Mouse (Mus musculus): ENCODE data around the gene Spata5. TPM values are rescaled to one million over a fixed set of nuclear protein-coding genes. Genes with fewer than 3 reads are reported as not detected.

Gene Spata5
- polyA plus RNA-seq, 1 experiment = 20.5 TPM

DNA sequence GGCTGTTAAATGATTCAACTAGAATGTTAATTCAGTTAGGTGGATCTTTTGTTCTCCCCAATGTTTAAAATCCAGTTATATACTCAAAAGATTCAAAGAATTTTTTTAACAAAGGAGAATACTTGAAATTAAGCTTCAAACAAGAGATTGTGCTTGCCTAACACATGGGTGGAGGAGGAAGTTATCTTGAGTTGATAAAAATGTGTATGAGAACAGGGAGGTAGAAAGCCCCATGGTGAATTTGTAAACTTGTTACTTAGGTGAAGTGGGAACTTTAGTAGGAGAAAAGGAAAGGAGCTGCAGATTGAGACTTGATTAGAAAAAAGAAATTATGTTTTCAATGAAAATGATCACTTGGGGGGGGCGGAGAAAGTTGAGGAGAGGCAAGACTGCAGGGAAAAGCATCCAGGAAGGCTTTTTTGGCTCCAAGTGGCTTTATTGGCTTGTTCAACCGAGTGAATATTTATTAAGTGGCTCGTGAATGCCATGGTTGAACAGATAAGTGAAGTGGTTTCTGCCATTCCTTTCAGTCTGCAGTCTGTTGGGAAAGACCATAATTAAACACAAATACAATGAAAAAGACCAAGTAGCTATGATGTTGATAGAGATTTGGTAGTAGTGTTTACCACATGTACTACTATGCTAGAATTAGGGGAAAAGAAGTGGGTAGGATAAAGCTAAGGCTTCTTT lies 100.8 kb downstream of the Spata5 start:
- no peak for TF ChIP-seq GATA1 (IDR thresholded peaks at IDR 0.05; ENCODE audit: low read length)

DNA sequence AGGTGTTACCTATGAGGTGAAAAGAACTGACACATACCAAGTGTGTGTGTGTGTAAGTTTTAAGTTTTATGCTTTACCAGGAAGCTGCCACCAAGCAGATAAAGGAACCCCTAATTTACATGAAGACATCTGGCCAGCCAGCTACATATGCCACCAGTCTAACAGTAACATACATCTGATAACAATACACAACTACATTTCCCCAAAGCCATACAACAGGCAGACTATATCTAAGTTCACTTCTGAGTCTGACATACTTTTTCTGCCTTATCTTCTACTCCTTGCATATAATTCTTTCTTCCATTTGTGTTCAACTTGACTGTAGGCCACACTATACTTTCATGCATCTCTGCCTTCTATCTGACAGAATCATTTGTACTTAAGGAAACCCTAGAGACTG lies 112.4 kb downstream of the Spata5 start:
- peak; percentile 62 for TF ChIP-seq GATA1 (IDR thresholded peaks at IDR 0.05; ENCODE audit: low read length)

DNA sequence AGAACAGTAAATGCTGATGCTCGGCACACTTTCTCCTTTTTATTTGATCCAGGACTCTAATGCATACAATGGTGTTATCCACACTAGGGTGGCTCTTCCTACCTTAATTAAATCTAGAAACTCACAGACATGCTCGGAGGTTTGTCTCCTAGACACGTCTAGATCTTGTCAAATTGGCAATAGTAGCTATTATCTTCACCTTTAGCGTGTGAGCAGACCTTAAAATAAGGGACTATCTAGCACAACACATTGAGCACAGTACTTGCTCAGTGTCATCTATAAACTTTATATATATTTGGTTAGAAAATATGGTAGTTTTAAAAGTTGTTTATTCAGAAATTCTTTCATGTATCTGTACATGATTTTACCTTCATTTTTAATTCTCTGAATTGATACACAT lies 126.7 kb downstream of the Spata5 start:
- TF ChIP-seq GATA1 (IDR thresholded peaks at IDR 0.05; ENCODE audit: low read length) = no peak

DNA sequence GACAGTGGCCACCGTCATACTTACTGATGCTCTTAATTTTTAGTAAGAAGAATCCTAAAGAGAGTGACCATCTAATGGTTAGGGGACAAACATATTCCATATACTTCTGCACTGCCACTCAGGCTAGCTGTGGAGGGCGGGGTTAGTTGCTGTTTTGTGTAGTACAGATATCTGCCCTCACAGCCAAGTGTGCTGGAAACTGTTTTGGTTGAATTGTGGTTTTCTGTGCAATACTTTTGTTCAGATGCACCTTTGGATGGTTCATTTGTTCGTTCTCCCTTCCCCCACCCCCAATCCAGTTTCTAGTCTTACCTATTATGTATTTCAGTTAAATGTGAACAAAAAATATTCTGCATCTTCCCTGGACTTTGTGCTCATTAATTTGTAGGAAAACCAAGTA lies 130.5 kb downstream of the Spata5 start:
- no peak for TF ChIP-seq GATA1 (IDR thresholded peaks at IDR 0.05; ENCODE audit: low read length)

DNA sequence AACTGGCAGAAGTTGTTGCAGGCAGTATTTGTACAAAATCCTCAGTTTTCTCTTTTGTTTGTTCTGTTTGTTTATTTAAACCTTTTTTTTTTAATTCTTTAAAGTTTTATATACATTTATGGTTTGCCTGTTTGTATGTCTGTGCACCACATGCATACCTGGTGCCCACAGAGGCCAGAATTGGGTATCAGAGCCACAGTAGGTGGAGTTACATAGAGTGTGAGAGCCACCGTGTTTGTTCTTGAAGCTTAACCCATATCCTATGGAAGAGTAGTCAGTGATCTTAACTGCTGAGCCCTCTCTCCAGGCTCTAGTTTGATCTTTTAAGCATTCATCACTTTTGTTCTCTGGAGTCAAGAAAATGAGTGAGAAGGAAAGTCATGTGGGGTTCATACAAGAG lies 130.9 kb downstream of the Spata5 start:
- no peak for TF ChIP-seq GATA1 (IDR thresholded peaks at IDR 0.05; ENCODE audit: low read length)

DNA sequence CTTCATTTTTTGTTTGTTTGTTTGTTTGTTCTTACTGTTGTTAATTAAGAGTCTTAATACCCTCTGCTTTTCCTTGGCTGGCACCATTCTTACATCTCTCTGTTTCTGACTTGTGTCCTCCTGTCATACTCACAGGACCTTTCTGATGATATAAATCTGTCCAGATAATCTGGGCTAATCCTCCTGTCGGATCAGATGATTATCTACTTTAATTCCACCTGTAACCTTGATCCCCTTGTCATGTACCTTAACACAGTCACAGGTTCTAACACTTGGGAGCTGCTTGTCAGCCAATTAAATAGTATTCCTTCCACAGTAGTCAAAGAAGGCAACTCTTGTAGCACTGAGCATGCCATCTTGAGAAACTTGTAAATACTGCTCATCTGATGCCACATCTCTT lies 131.8 kb downstream of the Spata5 start:
- TF ChIP-seq GATA1 (IDR thresholded peaks at IDR 0.05; ENCODE audit: low read length) = no peak

DNA sequence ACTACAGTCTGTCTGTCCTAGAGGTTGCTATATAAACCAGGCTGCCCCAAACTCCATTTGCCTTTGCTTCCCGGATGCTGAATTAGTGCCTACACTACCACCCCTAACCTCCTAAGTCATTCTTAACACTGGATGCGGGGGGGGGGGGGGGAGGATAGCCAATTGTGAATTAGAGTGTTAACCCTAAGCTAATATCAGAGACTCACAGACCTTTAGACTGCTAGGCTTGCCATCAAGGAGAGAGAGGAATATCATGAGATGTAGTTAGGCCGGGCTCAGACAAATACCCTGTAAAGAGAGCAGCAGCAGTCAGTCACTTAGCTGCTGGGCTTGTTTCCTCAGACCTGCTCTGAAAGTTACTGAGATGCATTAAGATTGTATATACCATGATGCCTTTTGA lies 132.5 kb downstream of the Spata5 start:
- no peak for TF ChIP-seq GATA1 (IDR thresholded peaks at IDR 0.05; ENCODE audit: low read length)

DNA sequence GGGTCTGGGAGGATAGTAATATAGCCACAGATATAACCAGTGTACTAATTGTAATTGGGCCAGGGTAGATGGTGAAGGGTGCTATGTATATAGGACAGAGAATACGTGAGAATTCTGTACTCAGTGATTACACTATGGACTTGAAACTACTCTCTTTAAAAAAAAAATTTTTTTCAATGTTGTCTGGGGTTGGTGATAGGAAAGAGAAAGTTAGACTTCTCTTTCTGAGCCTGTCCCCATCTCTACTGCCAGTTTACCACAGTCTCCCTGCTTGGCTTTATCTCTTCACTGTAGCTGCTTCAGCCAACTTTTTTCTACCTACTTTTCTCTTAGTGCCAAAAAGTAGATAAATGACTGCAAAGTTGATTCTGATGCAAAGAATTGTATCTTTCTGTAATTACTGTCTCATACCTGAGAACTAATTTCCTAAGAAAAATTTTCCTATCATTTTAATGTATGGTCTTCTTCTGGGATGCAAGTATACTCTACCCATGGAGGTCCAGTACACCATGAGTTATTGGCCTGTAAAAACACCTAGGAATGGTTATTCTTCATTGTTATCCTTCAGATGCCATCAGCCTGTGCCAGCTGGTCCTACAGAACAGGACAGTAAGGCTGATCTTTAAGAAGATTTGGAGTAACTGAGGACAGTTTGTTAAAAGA lies 133.8 kb downstream of the Spata5 start:
- peak; percentile 75 for TF ChIP-seq GATA1 (IDR thresholded peaks at IDR 0.05; ENCODE audit: low read length)

DNA sequence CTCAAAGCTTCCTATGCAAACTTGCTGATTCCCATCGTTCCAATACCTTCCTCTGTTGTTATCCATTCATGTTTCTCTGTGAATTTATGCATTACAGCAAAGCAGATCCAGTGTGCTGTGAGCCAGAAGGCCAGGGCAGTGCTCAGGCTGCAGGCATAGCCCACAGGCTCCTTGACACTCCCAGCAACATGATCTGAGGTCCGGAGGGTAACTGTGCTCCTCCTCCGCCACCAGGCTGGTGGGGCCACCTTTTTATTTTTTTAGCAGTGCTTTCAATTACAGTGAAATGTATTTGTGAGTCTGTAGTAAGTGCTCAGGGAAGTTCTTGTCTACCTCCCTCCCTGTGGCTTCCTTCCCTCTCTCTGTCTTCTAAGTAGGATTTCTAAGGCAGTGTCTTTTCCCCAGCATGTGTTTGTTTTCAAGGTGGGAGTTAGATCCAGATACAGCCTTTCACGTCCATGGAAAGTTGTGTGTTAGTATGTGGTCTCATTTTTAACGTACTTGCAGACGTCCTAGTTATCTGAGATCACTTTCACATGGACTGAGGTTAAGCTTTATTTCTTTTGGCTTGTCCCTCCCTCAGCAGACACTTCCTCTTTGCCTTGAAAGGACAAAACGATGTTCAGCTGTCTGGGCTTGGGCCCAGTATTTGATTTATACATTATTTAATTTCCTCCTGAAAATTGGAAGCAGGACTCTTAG lies 136.9 kb downstream of the Spata5 start:
- no peak for TF ChIP-seq GATA1 (IDR thresholded peaks at IDR 0.05; ENCODE audit: low read length)

DNA sequence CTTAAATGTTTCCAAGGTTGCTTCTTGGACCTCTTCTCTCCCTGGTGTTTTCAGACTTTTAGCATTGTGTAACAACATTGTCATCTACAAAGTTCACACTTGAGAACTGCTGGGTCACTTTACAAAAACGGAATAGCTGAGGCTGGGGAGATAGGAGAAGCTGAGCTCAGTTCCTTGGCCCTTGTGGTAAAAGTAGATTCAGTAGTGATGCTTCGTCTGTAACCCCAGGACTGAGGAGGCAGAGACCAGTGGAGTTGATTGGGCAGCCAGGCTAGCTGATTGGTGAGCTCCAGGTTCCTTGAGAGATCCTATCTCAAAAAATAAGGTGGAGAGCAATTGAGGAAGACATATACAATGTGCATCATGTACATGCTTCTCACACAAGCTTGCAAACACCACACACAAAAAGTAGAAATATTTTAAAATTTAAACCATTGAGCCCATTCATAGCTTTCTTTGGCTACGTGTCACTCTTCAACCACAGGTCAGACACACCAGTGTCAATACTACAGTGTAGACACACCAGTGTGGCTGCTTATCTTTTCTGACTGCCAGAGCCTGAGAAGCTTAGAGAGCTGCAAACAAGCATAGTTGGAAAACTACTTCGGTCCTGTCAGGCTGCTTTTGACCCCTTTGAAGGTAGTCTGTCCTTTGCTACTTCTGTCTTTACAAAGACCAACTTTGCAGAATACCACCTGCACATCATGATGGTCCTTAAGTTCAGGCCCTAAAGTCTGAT lies 138.2 kb downstream of the Spata5 start:
- no peak for TF ChIP-seq GATA1 (IDR thresholded peaks at IDR 0.05; ENCODE audit: low read length)

DNA sequence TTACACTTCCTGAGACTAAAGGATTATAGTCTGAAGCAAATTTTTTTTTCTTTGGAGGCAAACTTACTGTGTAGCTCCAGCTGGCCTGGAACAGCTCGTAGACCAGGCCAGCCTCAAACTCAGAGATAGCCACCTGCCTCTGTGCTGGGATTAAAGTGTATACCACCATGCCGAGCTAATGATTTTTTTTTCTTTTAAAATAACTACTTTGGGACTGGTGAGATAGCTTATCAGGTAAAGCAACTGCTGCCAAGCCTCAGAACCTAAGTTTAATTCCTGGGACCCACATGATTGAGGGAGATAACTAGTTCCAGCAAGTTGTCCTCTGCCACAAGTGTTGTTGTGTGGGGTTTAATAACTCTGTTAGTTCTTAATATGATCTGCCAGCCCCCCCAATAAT lies 139.6 kb downstream of the Spata5 start:
- peak; percentile 82 for TF ChIP-seq GATA1 (IDR thresholded peaks at IDR 0.05; ENCODE audit: low read length)

DNA sequence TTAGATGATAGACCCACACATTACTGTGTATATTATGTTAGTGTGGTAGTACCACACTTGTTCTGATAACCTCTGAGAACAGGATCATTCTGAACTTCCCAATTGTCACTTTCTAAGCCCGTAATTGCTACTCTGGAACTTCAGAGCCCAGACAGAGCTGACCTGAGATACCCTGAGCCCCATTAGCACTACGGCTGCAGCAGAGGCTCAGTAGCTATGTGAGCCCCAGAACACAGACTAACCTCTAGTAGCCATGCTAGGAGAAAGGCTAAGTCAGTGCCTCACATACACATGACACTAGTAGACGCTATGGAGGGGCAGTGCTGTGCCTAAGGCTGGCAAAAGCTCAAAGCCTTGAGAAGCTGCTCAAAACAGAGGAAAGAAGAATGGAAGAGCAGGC lies 141.8 kb downstream of the Spata5 start:
- no peak for TF ChIP-seq GATA1 (IDR thresholded peaks at IDR 0.05; ENCODE audit: low read length)

DNA sequence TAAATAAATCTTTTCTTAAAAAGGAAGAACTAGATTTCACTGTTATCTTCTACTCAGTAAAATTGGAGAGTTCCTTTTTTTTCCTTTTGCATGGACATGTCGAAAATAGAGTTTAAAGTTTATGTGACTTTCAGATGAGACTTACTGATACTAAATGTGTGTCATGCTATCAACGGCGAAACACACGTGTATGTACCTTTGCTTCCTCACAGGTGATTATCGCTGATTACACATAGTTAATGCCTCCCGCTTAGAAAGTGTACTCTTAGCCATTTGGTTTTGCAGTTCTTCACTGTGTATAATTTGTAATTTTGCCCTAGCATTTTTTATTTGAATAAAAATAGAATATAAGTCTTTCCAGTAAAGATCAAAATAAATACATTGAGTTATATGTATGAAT lies 146.4 kb downstream of the Spata5 start:
- TF ChIP-seq GATA1 (IDR thresholded peaks at IDR 0.05; ENCODE audit: low read length) = no peak

DNA sequence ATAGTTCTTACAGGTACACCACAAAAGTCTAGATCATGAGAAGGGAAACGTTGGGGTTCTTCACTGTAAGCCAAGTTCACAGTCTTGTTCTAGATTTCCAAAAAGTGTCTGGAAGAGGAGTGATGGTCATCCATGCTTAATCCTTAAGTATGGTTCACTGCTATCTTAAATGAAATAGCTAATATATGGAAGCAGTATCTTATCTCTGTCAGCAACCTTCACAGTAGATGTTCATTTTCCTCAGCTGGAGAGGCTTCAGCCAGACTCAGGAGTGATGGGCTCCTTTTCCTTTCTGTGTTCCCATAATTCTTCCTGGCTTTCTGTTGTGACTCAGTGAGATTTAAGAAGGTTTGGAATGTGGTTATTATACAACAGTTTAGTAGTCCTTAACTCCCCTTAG lies 147.8 kb downstream of the Spata5 start:
- no peak for TF ChIP-seq GATA1 (IDR thresholded peaks at IDR 0.05; ENCODE audit: low read length)

DNA sequence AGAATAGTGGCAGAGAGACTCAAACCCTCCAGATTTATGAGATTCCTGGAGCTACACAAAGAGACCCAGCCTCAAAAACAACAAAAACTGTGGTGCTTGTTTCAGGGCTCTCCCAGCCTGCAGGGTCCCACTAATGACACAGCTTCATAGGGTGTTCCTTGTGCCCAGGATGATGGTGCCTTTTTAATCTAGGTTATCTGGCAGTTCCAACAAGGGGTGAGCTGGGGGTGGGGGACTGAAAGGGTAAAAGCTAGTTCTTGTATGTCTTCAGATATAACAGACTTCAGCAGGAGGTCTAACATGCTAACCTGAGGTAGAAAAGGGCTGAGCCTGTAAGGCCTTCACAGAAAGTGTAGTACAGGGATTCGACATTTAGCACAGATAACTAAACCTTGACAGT lies 149.1 kb downstream of the Spata5 start:
- no peak for TF ChIP-seq GATA1 (IDR thresholded peaks at IDR 0.05; ENCODE audit: low read length)
